Mouse (Mus musculus) B cell, adult 2 months (primary cell): ENCODE measurements around the gene Ppm1a.

ENCODE experiments used
- DNase-seq, 2 experiments: peaks; one replicate each; pipeline ENCODE4 v3.0.0; 2022

Gene Ppm1a

DNA sequence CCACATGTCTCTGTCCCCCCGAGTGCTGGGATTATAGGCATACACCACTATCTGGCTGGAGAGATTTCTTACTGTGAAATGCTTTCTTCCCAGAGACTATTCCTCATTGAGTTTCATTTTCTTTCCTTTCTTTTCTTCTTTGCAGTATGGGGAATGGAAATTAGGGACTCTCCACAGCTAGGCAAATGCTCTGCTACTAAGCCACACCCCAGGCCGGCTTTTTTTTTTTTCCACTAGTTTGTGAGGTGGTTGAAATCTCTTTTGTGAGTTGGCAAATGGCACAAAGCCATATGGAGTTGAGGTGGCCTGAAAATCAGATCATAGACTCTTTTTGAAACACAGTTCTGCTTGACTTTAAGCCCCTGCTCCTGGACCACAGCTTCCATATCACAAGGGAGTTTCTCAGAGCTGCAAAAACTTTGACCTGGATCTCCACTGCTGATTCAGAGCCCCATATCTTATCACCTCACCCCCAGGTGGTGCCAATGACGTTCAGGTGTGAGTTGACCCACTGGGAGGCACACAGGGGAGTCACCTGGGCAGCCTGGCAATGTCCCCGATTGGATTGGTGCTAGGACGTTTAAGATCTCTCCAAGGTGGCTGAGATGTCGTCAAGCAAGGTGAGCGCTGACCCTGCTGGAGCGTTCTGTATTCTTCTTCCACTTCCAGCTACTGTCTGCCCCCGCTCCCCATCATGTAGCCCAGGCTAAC lies 71.7 kb downstream of the Ppm1a start:
- no peak for DNase-seq

DNA sequence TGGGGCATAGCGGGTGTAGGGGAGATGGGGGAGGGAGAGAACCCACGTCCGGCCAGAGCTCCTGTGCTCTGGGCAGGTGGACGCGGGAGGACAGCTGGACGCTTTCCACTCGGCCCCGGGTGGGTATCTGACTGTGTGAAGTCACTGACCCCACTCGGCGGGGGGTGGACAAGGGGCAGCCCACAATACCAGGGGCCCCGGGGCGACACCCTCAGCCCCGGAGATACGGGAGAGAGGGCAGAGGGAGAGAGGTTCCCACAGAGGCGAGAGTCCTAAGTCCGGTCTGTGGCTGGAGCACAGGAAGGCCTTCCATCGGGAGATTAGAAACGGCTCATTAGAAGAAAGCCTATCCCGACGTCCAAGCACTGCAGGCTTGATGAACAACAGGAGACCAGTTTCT lies 72.5 kb downstream of the Ppm1a start:
- DNase-seq, result no peak

DNA sequence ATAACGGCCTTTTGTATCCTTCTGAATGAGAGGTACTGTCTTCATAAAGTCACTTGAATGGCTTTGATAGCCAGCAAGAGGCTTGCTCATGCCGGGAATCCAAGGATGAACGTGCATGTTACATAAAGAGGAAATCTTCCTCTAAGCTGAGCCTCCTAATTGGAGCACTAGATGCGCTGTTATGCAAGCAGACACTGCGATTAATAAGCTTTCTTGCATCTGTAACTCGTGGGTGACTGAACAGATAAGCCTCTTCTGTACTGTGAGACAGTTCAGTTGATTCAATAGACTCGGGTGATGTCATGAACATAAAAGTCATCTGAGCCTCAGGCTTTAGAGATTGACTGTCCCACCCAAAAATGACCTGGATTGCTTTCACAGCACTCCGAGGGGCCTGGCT lies 73.1 kb downstream of the Ppm1a start:
- DNase-seq, result no peak

DNA sequence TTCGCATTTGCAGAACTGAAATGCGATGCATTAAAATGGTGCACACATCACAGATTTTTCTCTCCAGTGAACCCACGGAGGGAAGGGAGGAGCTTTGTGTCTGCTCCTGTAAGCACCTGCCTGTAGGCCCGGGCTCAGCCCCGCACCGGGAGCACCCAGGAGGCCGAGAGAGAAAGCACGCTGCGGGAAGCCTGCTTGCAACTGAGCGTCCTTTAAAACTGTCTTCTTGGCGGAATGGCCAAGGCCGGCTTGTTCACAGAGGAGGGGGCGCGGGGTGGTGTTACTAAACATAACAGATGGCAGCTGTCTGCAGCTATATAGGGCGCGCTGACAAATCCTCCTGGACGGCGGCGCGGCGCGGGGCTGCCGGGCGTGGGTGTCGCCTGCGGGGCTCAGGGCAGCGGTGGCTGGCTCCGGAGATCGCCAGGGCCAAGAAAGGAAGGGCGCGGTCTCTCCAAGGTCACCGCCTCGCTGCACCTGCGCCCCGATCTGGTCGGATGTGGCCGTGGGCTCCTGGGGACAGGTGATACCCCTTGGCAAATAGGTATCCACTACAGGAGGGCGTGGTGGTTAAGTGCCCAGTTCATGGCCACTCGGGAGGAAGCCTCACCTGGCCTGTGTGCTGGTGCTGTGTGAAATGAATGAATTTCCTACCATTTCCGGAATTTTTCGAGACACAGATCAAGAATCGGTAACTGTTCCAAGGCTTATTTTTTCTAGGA lies 74.6 kb downstream of the Ppm1a start:
- DNase-seq, result no peak

- peak; percentile 20 to 21 for DNase-seq
Observed at GRCm38 (mm10) chr12:72834773-72835517, 77.7 kb downstream of the Ppm1a start.

DNA sequence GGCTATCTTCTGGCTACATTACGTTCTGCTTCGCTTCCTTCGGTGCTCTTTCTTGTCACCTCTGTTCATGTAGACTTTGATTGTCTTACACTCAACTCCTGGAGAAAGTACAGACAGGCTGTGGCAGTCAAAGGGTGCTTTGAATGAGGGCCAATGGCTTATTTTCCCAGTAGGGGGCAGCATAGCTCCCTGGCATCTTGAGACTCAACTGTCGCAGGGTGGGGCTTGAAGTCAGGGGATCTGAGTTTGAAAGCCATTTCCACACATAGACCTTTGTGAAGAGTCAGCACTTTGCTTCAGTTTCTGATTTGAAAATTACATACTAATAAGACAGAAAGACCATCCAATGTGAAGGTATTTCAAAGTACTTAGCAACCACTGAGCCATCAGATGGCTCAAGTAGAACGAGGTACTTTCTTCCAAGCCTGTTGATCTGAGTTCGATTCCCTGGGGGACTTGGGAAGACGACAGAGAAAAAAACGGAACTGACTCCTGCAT lies 78.3 kb downstream of the Ppm1a start:
- DNase-seq, result peak; percentile 19 to 42

- no peak for DNase-seq
Observed at GRCm38 (mm10) chr12:72837302-72837701, 80.0 kb downstream of the Ppm1a start.

DNA sequence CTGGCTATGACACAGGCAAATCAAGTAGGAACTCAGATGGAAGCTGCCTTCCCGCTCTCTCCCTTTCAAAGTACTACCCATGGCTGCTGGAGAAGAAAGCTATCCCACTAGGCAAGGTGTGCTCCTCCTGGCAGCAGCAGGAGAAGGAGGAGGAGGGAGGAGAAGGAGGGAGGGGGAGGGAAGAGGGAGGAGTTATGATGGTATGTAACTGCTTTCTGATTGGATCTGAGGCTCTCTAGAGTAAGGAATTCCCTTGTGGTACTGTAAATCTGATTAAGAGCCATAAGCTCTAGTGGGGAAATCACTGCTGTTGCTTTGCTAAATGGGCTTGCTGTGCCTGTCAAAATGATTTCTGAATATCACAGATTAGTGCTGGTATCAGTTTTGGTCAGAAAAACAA lies 84.2 kb downstream of the Ppm1a start:
- no peak for DNase-seq

DNA sequence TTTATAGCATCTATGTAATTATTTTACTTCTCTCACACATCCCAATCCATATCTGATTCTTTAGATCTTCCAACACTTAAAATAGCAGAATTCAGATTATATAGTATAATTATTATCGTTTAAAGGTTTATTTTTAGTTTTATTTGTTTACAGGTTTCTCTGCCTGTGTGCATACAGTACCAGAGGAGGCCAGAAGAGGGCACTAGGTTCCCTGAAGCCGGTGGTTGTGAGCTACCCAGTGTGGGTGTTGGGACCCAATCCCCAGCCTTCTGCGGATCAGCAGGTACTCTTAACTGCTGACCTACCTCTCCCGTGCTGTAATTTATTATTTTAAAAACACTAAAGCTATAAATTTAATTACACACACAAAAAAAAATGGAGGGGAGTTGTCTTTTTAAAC lies 85.9 kb downstream of the Ppm1a start:
- peak; percentile 40 to 42 for DNase-seq

GRCm38 (mm10) chr12:72843555-72843954 lies 86.3 kb downstream of the Ppm1a start:
- DNase-seq, result no peak

DNA sequence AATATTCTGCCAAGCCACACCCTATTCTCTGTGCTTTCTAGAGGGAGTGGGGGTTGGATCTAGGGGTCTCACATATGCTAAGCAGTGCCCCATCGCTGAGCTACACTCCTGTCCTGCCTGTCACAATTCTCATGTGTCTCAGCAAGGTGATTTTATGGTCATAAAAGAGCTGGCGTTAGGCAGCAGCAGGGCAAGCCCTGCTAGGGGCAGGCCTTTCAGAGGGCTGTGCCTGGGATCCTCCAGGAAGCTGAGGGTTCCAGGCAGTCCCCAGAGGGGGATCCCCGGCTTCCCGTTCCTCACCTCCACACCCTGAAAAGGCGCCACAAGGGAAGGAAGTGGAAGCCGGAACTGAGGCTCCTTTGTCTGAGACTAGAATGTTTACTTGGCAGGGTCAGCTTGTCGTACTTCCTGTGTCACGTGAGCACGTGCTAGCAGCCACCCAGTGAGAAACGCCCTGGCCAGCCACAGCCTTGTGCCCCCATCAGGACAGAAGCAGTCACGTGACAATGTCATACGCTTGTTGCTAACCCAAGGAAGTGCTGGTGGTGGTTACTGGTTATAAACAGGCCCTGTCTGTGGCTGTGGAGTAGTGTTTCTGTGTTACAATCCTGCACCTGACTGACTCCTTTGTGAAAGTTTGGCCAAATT lies 86.8 kb downstream of the Ppm1a start:
- DNase-seq, result peak; percentile 79 to 84

- DNase-seq, result no peak
Observed at GRCm38 (mm10) chr12:72845946-72846345, 88.7 kb downstream of the Ppm1a start.

DNA sequence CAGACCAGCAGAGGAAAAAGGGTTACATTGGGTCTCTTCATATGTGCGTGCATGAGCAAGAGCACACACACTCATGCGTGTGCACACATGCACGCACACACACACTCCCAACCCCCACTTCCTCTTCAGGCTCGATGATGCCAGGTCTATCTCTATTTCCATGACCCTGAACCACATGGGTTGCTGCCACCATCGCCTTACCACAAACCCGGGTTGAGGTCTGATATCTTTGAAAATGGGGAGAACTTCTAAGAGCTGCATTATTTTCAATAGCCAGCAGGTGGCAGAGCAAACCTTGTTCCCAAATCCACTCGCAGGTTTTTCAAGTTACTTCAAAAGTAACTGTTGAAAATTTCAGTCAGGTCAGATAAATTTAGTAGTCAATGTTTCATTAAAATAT lies 90.5 kb downstream of the Ppm1a start:
- peak; percentile 60 to 67 for DNase-seq
